Mouse (Mus musculus): ENCODE measurements around the gene Fgfr2. TPM values are rescaled to one million over a fixed set of nuclear protein-coding genes. Genes with fewer than 3 reads are reported as not detected.
"Not testable (repeated sequence)": the region's sequence is repeated elsewhere in the genome, so short reads cannot be mapped to it uniquely, and the experiment has no call there.

Gene Fgfr2
- polyA plus RNA-seq, 1 experiment from 2014 or later = 24.1 TPM

DNA sequence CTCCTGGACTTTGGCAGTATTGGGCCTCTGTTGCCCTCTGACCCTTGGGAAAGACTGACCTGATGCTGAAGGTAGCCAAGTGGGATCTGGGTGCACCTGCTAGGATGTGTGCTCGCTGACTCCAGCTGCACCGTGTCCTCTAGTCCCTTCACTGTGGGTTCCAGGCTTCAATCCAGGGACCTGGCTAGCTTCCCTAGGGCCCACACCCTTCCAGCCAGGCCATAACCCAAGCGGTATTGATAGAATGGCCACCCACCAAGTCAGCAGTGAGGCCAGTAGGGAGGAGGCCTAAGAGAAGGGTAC lies 452.3 kb downstream of the Fgfr2 start:
- Histone ChIP-seq H3K27ac (ENCODE audit: low read depth, low read length) (no peak overlapping the region), H3K4me2 (ENCODE audit: low read length) (no peak overlapping the region), H3K9ac (ENCODE audit: low read depth, low read length) (no peak overlapping the region), H3K4me1 (ENCODE audit: control insufficient read depth, insufficient read depth, low read depth, low read length) (no peaks in the 10 kb centered on the region), H3K36me3 (ENCODE audit: control insufficient read depth, insufficient read depth, low read length) (no peaks in the 10 kb centered on the region), H3K27me3 (replicated peaks; ENCODE audit: control insufficient read depth, insufficient read depth, low read length) (no peaks in the 10 kb centered on the region), H3K9me3 (ENCODE audit: control insufficient read depth, low read length) (no peaks in the 10 kb centered on the region), H3K4me3 (ENCODE audit: low read length) (no peak overlapping the region)
- 89% methylated on average over 3 of the region's 3 CpGs for WGBS
- ATAC-seq = no peak

DNA sequence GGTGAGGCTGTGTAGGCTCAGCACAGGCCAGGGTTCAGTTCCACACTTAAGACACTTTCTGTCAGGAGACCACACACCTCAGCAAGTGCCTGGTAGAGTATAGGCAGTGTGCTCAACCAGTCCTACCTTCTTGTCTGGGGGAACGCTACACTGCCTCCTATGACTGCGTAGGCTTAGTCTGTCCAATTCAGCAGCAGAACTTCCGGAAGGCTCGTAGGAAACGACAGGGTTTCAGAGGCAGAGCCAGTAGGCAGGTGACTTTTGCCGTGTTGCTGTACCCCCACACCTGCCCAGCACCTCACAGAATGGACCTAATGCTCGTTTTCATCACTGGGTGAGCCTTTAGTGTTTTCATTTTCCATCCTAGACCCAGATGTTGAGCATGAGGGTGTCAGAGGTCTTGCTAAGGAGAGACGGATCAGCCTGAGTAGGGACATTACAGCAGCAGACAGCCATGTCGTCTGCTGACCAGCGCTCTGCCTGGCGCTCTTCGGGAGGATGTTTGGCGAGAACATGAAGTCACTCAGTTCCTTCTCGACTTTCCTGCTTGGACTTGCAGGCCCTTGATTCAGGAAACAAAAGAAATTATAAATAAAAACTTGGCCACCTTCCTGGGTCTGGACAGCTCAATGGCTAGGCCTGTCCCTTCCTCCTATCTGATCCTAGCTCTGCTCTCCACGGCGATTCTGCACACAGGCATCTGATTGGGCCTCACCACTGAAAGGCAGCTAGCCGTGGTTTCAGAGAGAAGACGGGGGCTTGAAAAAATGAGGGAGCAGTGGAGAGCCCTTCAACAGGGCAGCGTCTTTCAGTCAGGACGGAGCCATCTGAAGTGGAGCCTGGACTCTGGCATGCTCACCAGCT lies 452.9 kb downstream of the Fgfr2 start:
- Histone ChIP-seq H3K9ac (ENCODE audit: low read depth, low read length) (no peak overlapping the region), H3K4me3 (ENCODE audit: low read length) (no peak overlapping the region), H3K27ac (ENCODE audit: low read depth, low read length) (no peak overlapping the region), H3K9me3 (ENCODE audit: control insufficient read depth, low read length) (no peaks in the 10 kb centered on the region), H3K27me3 (replicated peaks; ENCODE audit: control insufficient read depth, insufficient read depth, low read length) (no peaks in the 10 kb centered on the region), H3K36me3 (ENCODE audit: control insufficient read depth, insufficient read depth, low read length) (no peaks in the 10 kb centered on the region), H3K4me2 (ENCODE audit: low read length) (no peak overlapping the region), H3K4me1 (ENCODE audit: control insufficient read depth, insufficient read depth, low read depth, low read length) (no peaks in the 10 kb centered on the region)
- WGBS = 85% methylated on average over 20 of the region's 20 CpGs
- ATAC-seq = no peak

DNA sequence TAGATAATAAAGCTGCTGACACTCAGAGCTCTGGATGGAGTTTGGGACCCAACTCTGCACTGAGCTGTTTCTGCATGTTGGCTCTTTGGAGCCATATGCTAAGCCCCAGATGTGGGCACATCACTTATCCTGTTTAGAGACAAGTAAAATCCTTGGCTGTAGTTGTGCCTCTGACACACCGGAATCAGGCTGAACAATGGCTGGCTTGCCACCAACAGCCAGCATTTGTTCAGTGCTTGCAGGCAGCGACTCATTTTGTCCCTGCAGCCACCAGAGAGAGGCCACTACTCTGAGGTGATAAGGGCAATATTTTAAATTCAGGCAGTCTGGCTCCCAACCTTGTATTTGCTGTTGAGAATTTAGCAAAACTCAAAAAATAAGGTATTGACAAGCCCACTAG lies 454.5 kb downstream of the Fgfr2 start:
- Histone ChIP-seq H3K4me2 (ENCODE audit: low read length) (no peak overlapping the region), H3K4me1 (ENCODE audit: control insufficient read depth, insufficient read depth, low read depth, low read length) (no peaks in the 10 kb centered on the region), H3K9me3 (ENCODE audit: control insufficient read depth, low read length) (no peaks in the 10 kb centered on the region), H3K36me3 (ENCODE audit: control insufficient read depth, insufficient read depth, low read length) (no peaks in the 10 kb centered on the region), H3K27me3 (replicated peaks; ENCODE audit: control insufficient read depth, insufficient read depth, low read length) (no peaks in the 10 kb centered on the region), H3K27ac (ENCODE audit: low read depth, low read length) (no peak overlapping the region), H3K9ac (ENCODE audit: low read depth, low read length) (no peak overlapping the region), H3K4me3 (ENCODE audit: low read length) (no peak overlapping the region)
- no peak for ATAC-seq
- 46% methylated on average over 2 of the region's 2 CpGs for whole genome bisulfite sequencing

DNA sequence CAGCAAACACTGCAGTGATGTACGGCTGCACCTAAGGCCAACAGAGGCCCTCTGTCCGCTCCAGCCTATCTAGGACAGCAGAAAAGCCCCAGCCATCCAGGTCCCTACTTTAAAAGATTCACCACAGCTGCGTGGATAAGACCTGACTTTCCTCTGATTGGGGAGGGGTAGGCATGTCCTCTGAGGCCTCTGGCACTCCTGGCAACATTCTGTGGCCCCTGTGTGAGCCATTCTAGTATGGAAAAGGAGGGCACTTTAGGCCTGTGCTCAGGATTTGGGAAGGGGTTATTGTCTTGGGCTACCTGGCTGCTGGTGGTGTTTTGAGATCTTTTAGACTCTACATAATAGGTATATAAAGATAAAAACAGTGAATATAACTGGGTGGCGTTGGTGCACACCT lies 456.6 kb downstream of the Fgfr2 start:
- 84% methylated on average over 4 of the region's 4 CpGs for WGBS
- Histone ChIP-seq H3K27me3 (replicated peaks; ENCODE audit: control insufficient read depth, insufficient read depth, low read length) (no peaks in the 10 kb centered on the region), H3K36me3 (ENCODE audit: control insufficient read depth, insufficient read depth, low read length) (no peaks in the 10 kb centered on the region), H3K4me1 (ENCODE audit: control insufficient read depth, insufficient read depth, low read depth, low read length) (no peaks in the 10 kb centered on the region), H3K4me2 (ENCODE audit: low read length) (no peak overlapping the region), H3K4me3 (ENCODE audit: low read length) (no peak overlapping the region), H3K9me3 (ENCODE audit: control insufficient read depth, low read length) (no peaks in the 10 kb centered on the region), H3K27ac (ENCODE audit: low read depth, low read length) (no peak overlapping the region), H3K9ac (ENCODE audit: low read depth, low read length) (no peak overlapping the region)
- no peak for ATAC-seq

DNA sequence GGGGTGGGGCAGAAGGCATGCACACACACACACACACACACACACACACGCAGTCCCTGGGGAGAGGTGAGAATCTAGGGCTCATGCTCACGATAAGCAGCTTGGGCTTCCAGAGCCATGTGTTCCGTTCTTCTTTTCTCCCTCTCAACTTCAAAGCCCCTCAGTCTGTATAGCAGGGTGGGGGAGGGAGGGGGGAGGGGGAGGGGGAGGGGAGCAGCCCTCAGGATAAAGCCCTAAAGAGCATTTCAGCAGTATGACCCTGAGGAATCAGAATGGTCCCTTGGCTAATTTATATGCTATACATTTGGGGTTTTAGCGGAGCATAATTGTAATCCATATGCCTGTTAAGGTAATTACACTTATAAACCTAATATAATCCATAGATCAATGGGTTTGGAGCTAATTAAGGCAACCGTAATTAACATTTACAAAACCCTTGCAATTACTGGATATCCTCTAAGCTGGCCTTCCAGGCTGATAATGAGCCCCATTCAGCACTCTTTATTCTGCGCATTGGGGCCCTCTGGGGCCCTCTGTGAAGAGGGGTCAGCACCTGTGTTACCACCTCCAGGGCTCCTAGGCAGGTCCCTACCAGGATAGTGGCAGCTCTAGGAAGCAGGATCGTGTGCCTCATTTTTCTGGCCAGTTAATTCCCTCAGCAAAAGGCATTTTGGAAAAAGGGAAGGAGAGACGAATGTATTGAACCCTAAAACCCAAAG lies 457.3 kb downstream of the Fgfr2 start:
- no peak overlapping the region for H3K9ac ChIP-seq (ENCODE audit: low read depth, low read length)
- no peaks in the 10 kb centered on the region for H3K4me1 ChIP-seq (ENCODE audit: control insufficient read depth, insufficient read depth, low read depth, low read length)
- 0 out of 2 replicates have a peak, but pooled peaks have one; percentile 17 for ATAC-seq
- no peak overlapping the region for H3K4me2 ChIP-seq (ENCODE audit: low read length)
- H3K9me3 ChIP-seq (ENCODE audit: control insufficient read depth, low read length) = no peaks in the 10 kb centered on the region
- H3K4me3 ChIP-seq (ENCODE audit: low read length) = no peak overlapping the region
- 53% methylated on average over 7 of the region's 8 CpGs for WGBS
- no peaks in the 10 kb centered on the region for H3K36me3 ChIP-seq (ENCODE audit: control insufficient read depth, insufficient read depth, low read length)
- no peak overlapping the region for H3K27ac ChIP-seq (ENCODE audit: low read depth, low read length)
- H3K27me3 ChIP-seq (replicated peaks; ENCODE audit: control insufficient read depth, insufficient read depth, low read length) = no peaks in the 10 kb centered on the region

DNA sequence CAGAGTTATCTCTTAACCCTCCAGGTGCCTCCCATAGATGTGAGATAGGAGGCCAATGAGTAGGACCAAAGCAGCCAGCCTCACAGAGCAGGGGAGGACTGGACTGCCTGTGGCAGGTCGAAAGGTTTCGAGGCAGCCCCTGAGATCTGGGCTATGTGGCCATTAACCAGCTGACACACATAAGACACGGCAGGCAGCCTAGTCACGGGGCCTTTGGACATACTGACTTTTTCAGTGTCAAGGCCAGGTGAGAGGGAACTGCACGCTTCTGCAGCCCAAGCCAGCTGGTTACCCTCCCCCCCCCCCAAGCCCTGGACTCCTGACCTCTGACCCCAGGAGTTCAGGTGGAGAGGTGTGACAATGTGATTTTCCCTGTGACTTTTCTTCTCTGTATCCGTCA lies 458.3 kb downstream of the Fgfr2 start:
- WGBS = 77% methylated on average over 6 of the region's 6 CpGs
- no peak overlapping the region for H3K4me3 ChIP-seq (ENCODE audit: low read length)
- H3K27ac ChIP-seq (ENCODE audit: low read depth, low read length) = no peak overlapping the region
- ATAC-seq = no peak
- H3K9me3 ChIP-seq (ENCODE audit: control insufficient read depth, low read length) = no peaks in the 10 kb centered on the region
- H3K9ac ChIP-seq (ENCODE audit: low read depth, low read length) = no peak overlapping the region
- no peaks in the 10 kb centered on the region for H3K4me1 ChIP-seq (ENCODE audit: control insufficient read depth, insufficient read depth, low read depth, low read length)
- no peak overlapping the region for H3K4me2 ChIP-seq (ENCODE audit: low read length)
- no peaks in the 10 kb centered on the region for H3K27me3 ChIP-seq (replicated peaks; ENCODE audit: control insufficient read depth, insufficient read depth, low read length)
- no peaks in the 10 kb centered on the region for H3K36me3 ChIP-seq (ENCODE audit: control insufficient read depth, insufficient read depth, low read length)

DNA sequence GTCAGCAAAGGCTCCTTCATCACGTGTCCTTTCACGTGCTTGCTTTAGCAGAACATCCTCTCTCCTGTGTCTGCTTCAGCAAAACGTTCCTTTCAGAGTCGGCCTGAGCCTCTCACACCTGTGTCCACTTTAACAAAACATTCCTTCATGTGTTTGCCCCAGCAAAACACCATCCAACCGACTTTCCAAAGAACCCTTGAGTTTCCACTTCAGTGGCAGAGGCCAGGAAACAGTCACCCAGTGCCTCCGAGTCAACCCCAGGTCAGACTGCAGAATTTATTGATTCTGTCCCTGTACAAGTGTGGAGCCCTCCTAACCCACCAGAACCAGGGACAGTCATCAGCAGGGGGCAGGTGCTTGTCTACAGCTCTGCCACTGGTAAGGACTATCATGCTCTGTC lies 460.3 kb downstream of the Fgfr2 start:
- not testable (repeated sequence) for H3K27me3 ChIP-seq (replicated peaks; ENCODE audit: control insufficient read depth, insufficient read depth, low read length); H3K4me3 ChIP-seq (ENCODE audit: low read length); H3K4me1 ChIP-seq (ENCODE audit: control insufficient read depth, insufficient read depth, low read depth, low read length); ATAC-seq; H3K4me2 ChIP-seq (ENCODE audit: low read length); H3K36me3 ChIP-seq (ENCODE audit: control insufficient read depth, insufficient read depth, low read length); H3K9me3 ChIP-seq (ENCODE audit: control insufficient read depth, low read length); H3K27ac ChIP-seq (ENCODE audit: low read depth, low read length); H3K9ac ChIP-seq (ENCODE audit: low read depth, low read length)
- 74% methylated on average over 6 of the region's 6 CpGs for WGBS

DNA sequence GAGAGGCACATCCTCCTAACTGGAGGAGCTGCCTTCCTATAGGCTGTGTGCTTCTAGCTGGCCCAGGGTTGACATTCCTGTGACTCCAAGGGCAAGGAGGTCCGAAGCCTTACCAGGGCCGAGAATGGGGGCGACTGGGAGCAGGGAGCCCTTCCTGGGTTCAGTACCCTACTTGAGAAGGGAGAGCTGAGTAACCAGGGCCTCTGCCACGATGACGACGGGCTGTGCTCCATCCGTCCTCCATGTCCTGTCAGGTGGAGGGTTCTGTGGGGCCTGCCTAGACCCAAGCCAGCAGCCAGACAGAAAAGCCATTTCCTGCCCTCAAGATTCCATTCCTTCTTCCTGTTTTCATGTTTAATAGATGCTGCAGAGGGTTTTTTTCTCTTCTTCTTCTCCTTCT lies 463.5 kb downstream of the Fgfr2 start:
- Histone ChIP-seq H3K4me1 (ENCODE audit: control insufficient read depth, insufficient read depth, low read depth, low read length) (peaks cover 8% of the 10 kb centered on the region), H3K27ac (ENCODE audit: low read depth, low read length) (no peak overlapping the region), H3K27me3 (replicated peaks; ENCODE audit: control insufficient read depth, insufficient read depth, low read length) (no peaks in the 10 kb centered on the region), H3K4me3 (ENCODE audit: low read length) (no peak overlapping the region), H3K9me3 (ENCODE audit: control insufficient read depth, low read length) (no peaks in the 10 kb centered on the region), H3K4me2 (ENCODE audit: low read length) (no peak overlapping the region), H3K9ac (ENCODE audit: low read depth, low read length) (no peak overlapping the region), H3K36me3 (ENCODE audit: control insufficient read depth, insufficient read depth, low read length) (no peaks in the 10 kb centered on the region)
- 84% methylated on average over 7 of the region's 7 CpGs for WGBS
- no peak for ATAC-seq

DNA sequence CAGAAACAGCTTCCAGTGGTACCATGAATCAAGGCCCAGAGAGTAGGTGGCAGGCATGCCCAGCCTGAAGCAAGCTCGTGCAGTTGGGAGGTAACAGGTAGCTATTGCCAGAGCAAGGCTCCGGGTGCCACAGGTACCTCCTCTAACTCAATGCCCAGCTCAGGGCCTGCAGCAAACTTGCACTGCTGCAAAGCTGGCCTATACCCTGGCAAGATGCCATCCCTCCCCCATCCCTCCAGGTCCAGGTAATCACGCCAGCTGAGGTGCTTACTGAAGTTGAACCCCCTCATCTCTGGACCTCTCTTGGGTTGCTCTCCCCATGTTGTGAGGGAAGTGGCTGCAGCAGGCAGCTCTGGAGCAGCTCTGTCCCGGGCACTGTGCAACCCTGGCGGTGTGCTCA lies 464.5 kb downstream of the Fgfr2 start:
- H3K4me1 ChIP-seq (ENCODE audit: control insufficient read depth, insufficient read depth, low read depth, low read length) = peaks cover 8% of the 10 kb centered on the region
- H3K27me3 ChIP-seq (replicated peaks; ENCODE audit: control insufficient read depth, insufficient read depth, low read length) = no peaks in the 10 kb centered on the region
- H3K9ac ChIP-seq (ENCODE audit: low read depth, low read length) = no peak overlapping the region
- ATAC-seq = no peak
- no peak overlapping the region for H3K27ac ChIP-seq (ENCODE audit: low read depth, low read length)
- H3K4me2 ChIP-seq (ENCODE audit: low read length) = no peak overlapping the region
- no peak overlapping the region for H3K4me3 ChIP-seq (ENCODE audit: low read length)
- no peaks in the 10 kb centered on the region for H3K9me3 ChIP-seq (ENCODE audit: control insufficient read depth, low read length)
- 88% methylated on average over 5 of the region's 5 CpGs for WGBS
- H3K36me3 ChIP-seq (ENCODE audit: control insufficient read depth, insufficient read depth, low read length) = no peaks in the 10 kb centered on the region
